Mouse (Mus musculus) urinary bladder, postnatal 36 days (tissue): Measurements from ENCODE around the gene Zfp518b.
A peak's percentile ranks its signal among the peaks of the same experiment; 100 is the strongest.

ENCODE experiments used
- DNase-seq, 2 experiments: peaks; one replicate each; pipeline ENCODE4 v3.0.0; 2022; ENCODE audit warnings: low spot score in 2 of 2, mixed read lengths in 1 of 2

Zfp518b gene

GRCm38 (mm10) chr5:38632463-38633449 is 51.9 kb downstream of the Zfp518b start:
- DNase-seq: peak; percentile 58 to 73

GRCm38 (mm10) chr5:38628023-38628422 is 56.6 kb downstream of the Zfp518b start:
- DNase-seq: no peak

DNA sequence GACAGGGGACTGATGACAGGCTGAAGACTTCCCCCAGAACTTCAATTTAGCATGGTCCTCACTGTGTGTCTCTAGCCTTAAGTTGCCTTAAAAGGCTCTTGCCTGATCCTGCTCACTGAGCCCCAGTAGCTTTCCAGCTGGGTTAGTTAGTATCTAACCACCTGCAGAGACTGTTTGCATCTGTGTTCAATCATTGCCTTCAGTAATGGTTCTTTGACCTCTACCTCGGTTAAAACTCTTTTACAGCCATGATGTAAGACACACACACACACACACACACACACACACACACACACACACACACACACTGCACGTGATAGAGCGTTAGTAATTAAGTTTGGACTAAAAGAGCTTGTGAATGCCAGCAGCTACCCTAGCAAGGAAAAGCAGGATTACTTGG is 57.7 kb downstream of the Zfp518b start:
- no peak for DNase-seq

DNA sequence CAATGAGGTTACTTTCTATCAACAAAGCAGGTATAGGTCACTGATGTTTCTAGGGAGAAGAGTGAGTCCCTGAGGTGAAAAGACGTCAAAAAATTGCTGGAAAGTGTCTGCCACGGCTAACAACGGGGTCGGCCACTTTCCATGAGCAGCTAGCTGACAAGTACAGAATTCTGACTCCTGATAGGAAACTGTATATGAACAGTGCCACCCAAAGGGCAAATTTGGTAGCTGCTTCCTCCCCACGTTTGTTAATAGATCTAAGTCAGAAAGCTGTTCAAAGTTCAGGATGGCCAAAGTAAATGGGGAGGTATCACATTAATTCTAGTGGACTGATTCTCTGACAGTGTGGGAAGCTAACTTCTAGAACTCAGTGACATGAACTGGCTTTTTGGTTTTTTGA is 63.8 kb downstream of the Zfp518b start:
- peak; percentile 34 to 38 for DNase-seq

DNA sequence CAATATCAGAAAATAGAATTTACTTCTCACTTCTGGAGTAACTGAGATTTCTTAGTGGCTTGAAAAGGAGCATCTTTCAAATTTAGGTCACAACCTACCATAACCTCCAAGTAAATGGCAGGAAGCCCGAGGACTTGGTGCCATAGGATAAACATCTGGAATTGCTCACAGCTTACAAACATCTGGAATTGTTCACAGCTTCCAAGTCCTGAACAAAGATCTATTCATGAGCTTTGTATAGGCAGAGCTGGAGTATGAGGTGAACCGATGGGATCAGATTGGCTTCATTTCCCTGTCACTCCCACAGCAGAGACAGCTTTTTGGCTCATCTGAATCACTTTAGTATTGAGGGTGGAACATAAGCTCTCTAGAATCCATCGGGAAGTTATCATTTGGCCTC is 65.7 kb downstream of the Zfp518b start:
- DNase-seq: no peak
